Mouse (Mus musculus): ENCODE results near the gene Naip5. TPM values are rescaled to one million over a fixed set of nuclear protein-coding genes. Genes with fewer than 3 reads are reported as not detected.
"Not testable (repeated sequence)": the region's sequence is repeated elsewhere in the genome, so short reads cannot be mapped to it uniquely, and the experiment has no call there.

Naip5 gene
- total and polyA plus RNA-seq, 2 experiments = 0.59 to 1.3 TPM

GRCm38 (mm10) chr13:100195421-100195820 is 50.7 kb downstream of the Naip5 start:
- no peaks in the 10 kb centered on the region; the same call in 1 of the 2 replicates for H3K4me1 ChIP-seq (ENCODE audit: control insufficient read depth, insufficient read depth, low read length)
- no peaks in the 10 kb centered on the region for H3K36me3 ChIP-seq (ENCODE audit: control insufficient read depth, insufficient read depth, low read length)
- peak; percentile 11 for DNase-seq (ENCODE audit: extremely low read depth, low read depth, low spot score)
- no peak overlapping the region; the same call in 1 of the 2 replicates for H3K27ac ChIP-seq (replicated peaks; ENCODE audit: insufficient read depth, low read depth, low read length)
- WGBS = 65% methylated on average over 3 of the region's 3 CpGs
- H3K4me3 ChIP-seq (ENCODE audit: insufficient read depth, low read depth, low read length) = no peak overlapping the region
- TF ChIP-seq CTCF (IDR thresholded peaks at IDR 0.05; ENCODE audit: low read depth, low read length) (no peak), POLR2A (IDR thresholded peaks at IDR 0.05; ENCODE audit: extremely low read depth, insufficient read depth, low read length) (no peak)
- no peaks in the 10 kb centered on the region for H3K79me2 ChIP-seq (ENCODE audit: control insufficient read depth, insufficient read depth, low read length)
- no peak overlapping the region for H3K9ac ChIP-seq (ENCODE audit: low read depth, low read length)
- H3K27me3 ChIP-seq (ENCODE audit: control insufficient read depth, insufficient read depth, low read length) = no peaks in the 10 kb centered on the region

- not testable (repeated sequence) for H3K27me3 ChIP-seq (ENCODE audit: control insufficient read depth, insufficient read depth, low read length); H3K4me3 ChIP-seq (ENCODE audit: insufficient read depth, low read depth, low read length); H3K4me1 ChIP-seq (ENCODE audit: control insufficient read depth, insufficient read depth, low read length); H3K27ac ChIP-seq (replicated peaks; ENCODE audit: insufficient read depth, low read depth, low read length); H3K9ac ChIP-seq (ENCODE audit: low read depth, low read length); H3K36me3 ChIP-seq (ENCODE audit: control insufficient read depth, insufficient read depth, low read length); H3K79me2 ChIP-seq (ENCODE audit: control insufficient read depth, insufficient read depth, low read length)
- DNase-seq (ENCODE audit: extremely low read depth, low read depth, low spot score) = peak; percentile 37
Measured at GRCm38 (mm10) chr13:100183111-100183510, 63.0 kb downstream of the Naip5 start.

GRCm38 (mm10) chr13:100174360-100174759 is 71.8 kb downstream of the Naip5 start:
- H3K9ac ChIP-seq (ENCODE audit: low read depth, low read length); H3K79me2 ChIP-seq (ENCODE audit: control insufficient read depth, insufficient read depth, low read length); H3K27ac ChIP-seq (replicated peaks; ENCODE audit: insufficient read depth, low read depth, low read length); H3K4me3 ChIP-seq (ENCODE audit: insufficient read depth, low read depth, low read length); H3K27me3 ChIP-seq (ENCODE audit: control insufficient read depth, insufficient read depth, low read length); H3K4me1 ChIP-seq (ENCODE audit: control insufficient read depth, insufficient read depth, low read length); H3K36me3 ChIP-seq (ENCODE audit: control insufficient read depth, insufficient read depth, low read length): not testable (repeated sequence)
- WGBS = 65% methylated on average over 4 of the region's 5 CpGs
- peak; percentile 9 for DNase-seq (ENCODE audit: extremely low read depth, low read depth, low spot score)

- not testable (repeated sequence) for DNase-seq (ENCODE audit: extremely low read depth, low read depth, low spot score)
- WGBS = 73% methylated on average over 2 of the region's 2 CpGs
Measured at GRCm38 (mm10) chr13:100166378-100166777, 79.7 kb downstream of the Naip5 start.

DNA sequence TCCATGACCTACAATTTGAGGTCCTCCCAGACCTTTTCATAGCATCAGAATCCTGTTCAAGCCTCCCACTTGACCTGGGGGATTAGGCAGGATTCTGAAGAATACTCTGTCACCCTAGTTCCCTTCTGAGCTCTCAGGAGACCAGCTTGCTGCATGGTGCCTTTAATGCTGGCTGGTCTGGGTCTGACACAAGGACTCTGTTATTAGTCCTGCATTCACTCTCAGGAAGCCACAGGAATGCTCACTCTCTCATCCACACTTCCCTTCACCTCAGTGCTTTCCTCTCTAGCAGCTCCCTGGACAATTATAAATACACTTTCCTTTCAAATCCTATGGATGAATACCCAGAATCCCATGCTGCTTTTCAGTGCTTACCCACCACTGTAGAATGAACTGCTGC is 83.7 kb downstream of the Naip5 start:
- not testable (repeated sequence) for H3K79me2 ChIP-seq (ENCODE audit: control insufficient read depth, insufficient read depth, low read length); H3K36me3 ChIP-seq (ENCODE audit: control insufficient read depth, insufficient read depth, low read length); H3K27me3 ChIP-seq (ENCODE audit: control insufficient read depth, insufficient read depth, low read length); DNase-seq (ENCODE audit: extremely low read depth, low read depth, low spot score); H3K9ac ChIP-seq (ENCODE audit: low read depth, low read length); H3K27ac ChIP-seq (replicated peaks; ENCODE audit: insufficient read depth, low read depth, low read length); H3K4me3 ChIP-seq (ENCODE audit: insufficient read depth, low read depth, low read length); H3K4me1 ChIP-seq (ENCODE audit: control insufficient read depth, insufficient read depth, low read length)

More at GRCm38 (mm10) chr13:100166378-100166777, 79.7 kb downstream of the Naip5 start:
- H3K9ac ChIP-seq (ENCODE audit: low read depth, low read length); H3K4me3 ChIP-seq (ENCODE audit: insufficient read depth, low read depth, low read length); H3K36me3 ChIP-seq (ENCODE audit: control insufficient read depth, insufficient read depth, low read length); H3K27me3 ChIP-seq (ENCODE audit: control insufficient read depth, insufficient read depth, low read length); H3K4me1 ChIP-seq (ENCODE audit: control insufficient read depth, insufficient read depth, low read length); H3K27ac ChIP-seq (replicated peaks; ENCODE audit: insufficient read depth, low read depth, low read length); H3K79me2 ChIP-seq (ENCODE audit: control insufficient read depth, insufficient read depth, low read length): not testable (repeated sequence)

Other genes with a start within 250 kb of the Naip5 start
- 84.3 and 107 TPM in 2 replicates for gene Mccc2, start 230.7 kb downstream of the Naip5 start, total RNA-seq (2014; rRNA removed)
- 45.1 and 48.2 TPM in 2 replicates for gene Mccc2, start 230.7 kb downstream of the Naip5 start, polyA plus RNA-seq (2012; rRNA removed)
- gene Bdp1, start 142.3 kb downstream of the Naip5 start, total RNA-seq (2014; rRNA removed) = 9.3 and 10.7 TPM in 2 replicates
- gene Bdp1, start 142.3 kb downstream of the Naip5 start, polyA plus RNA-seq (2012; rRNA removed) = 0.54 and 0.95 TPM in 2 replicates
- 7.2 and 7.6 TPM in 2 replicates for gene Serf1, start 138.3 kb downstream of the Naip5 start, total RNA-seq (2014; rRNA removed)
- gene Serf1, start 138.3 kb downstream of the Naip5 start, polyA plus RNA-seq (2012; rRNA removed) = 7.5 and 8.7 TPM in 2 replicates
- 3.3 and 4.6 TPM in 2 replicates for gene Smn1, start 121.5 kb downstream of the Naip5 start, total RNA-seq (2014; rRNA removed)
- 6.1 and 6.5 TPM in 2 replicates for gene Smn1, start 121.5 kb downstream of the Naip5 start, polyA plus RNA-seq (2012; rRNA removed)
- gene Naip2, start 44.2 kb downstream of the Naip5 start, total RNA-seq (2014; rRNA removed) = 4.8 and 5.7 TPM in 2 replicates
- 0.31 and 1.0 TPM in 2 replicates for gene Naip2, start 44.2 kb downstream of the Naip5 start, polyA plus RNA-seq (2012; rRNA removed)
- 1.1 and 1.3 TPM in 2 replicates for gene Naip6, start 71.4 kb upstream of the Naip5 start, total RNA-seq (2014; rRNA removed)
- 0.25 and 0.43 TPM in 2 replicates for gene Naip6, start 71.4 kb upstream of the Naip5 start, polyA plus RNA-seq (2012; rRNA removed)
- 0.37 and 0.47 TPM in 2 replicates for gene Naip1, start 206.5 kb upstream of the Naip5 start, total RNA-seq (2014; rRNA removed)
- 0.05 and 0.10 TPM in 2 replicates for gene Naip1, start 206.5 kb upstream of the Naip5 start, polyA plus RNA-seq (2012; rRNA removed)
- 17.3 and 20.8 TPM in 2 replicates for gene Gtf2h2, start 246.3 kb upstream of the Naip5 start, total RNA-seq (2014; rRNA removed)
- 8.8 and 19.1 TPM in 2 replicates for gene Gtf2h2, start 246.3 kb upstream of the Naip5 start, polyA plus RNA-seq (2012; rRNA removed)